Mouse (Mus musculus): ENCODE measurements at regions not wholly inside any gene's neighbourhood (a gene's known extent, or its start where the extent isn't known, plus 50 kb on each side); places are given as distances from the start of the nearest gene placed in this dataset.

DNA sequence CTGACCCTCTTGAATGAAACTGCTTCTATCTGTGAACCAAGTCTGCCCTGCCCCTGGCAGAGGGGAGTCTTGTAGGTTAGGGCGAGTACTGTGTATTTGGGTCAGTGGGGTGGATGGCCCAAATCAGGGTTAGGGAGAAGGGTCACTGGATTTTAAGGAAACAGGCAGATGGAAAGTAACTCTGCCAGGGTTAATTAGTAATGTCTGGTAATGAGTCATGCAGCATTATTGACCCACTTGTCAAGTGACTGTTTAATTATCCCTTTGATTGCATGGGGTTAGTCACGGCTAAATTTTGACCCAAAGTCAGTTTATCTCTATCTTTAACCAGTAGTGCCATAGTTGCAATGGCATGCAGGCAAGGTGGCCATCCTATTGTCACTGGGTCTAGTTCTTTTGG is 192.9 kb downstream of the Tex13c3 start:
- TF ChIP-seq POLR2A (IDR thresholded peaks at IDR 0.05; ENCODE audit: insufficient read depth, low read length) (no peak), EP300 (IDR thresholded peaks at IDR 0.05; ENCODE audit: insufficient read depth, low read depth, low read length) (no peak)
